Mouse (Mus musculus) stomach, postnatal 0 days (tissue): Measurements from ENCODE around the gene Noxred1.

Source experiments
- CTCF ChIP-seq: IDR thresholded peaks from 2 replicates; pipeline ENCODE4 v1.5.1; 2016; ENCODE audit warnings: antibody characterized with exemption, low read depth, mild to moderate bottlenecking, moderate library complexity
- EP300 ChIP-seq: optimal IDR thresholded peaks from 2 replicates; pipeline ENCODE3; 2016; ENCODE audit warnings: antibody characterized with exemption

GRCm38 (mm10) chr12:87199973-87200586, 38.5 kb downstream of the Noxred1 start, which contains the start of gene Tmed8:
- TF ChIP-seq CTCF (no peak), EP300 (no peak)
